Mouse (Mus musculus) neural tube, embryonic 14.5 days (tissue): ENCODE data around the gene Slc22a4. TPM values are rescaled to one million over a fixed set of nuclear protein-coding genes. Genes with fewer than 3 reads are reported as not detected.
"Not testable (repeated sequence)": the region's sequence is repeated elsewhere in the genome, so short reads cannot be mapped to it uniquely, and the experiment has no call there.

Source experiments
- ATAC-seq: fragments of 200-750 bp; cut with Nextera tagmentation; 2 replicates; pipeline ENCODE4 v1.8.0; 2017; ENCODE audit warnings: low read depth, mild to moderate bottlenecking, moderate TSS enrichment, moderate library complexity
- H3K27ac ChIP-seq: fragments of 300-500 bp; sonication (generic); 2 replicates; pipeline ENCODE4 v1.5.1; 2014; ENCODE audit warnings: low read depth, mild to moderate bottlenecking, control low read depth, low read length, moderate library complexity, mixed read lengths
- H3K27me3 ChIP-seq: fragments of 300-500 bp; sonication (generic); 2 replicates; pipeline ENCODE4 v1.6.1; 2014; ENCODE audit warnings: low read length; ENCODE audit not compliant: control insufficient read depth, insufficient read depth
- H3K36me3 ChIP-seq: fragments of 300-500 bp; sonication (generic); 2 replicates; pipeline ENCODE4 v1.6.1; 2014; ENCODE audit warnings: low read length, mixed read lengths; ENCODE audit not compliant: control insufficient read depth, insufficient read depth
- H3K4me1 ChIP-seq: fragments of 300-500 bp; sonication (generic); 2 replicates; pipeline ENCODE4 v1.6.1; 2014; ENCODE audit warnings: low read length; ENCODE audit not compliant: control insufficient read depth, insufficient read depth
- H3K4me2 ChIP-seq: fragments of 300-500 bp; sonication (generic); 2 replicates; pipeline ENCODE4 v1.6.1; 2014; ENCODE audit warnings: mild to moderate bottlenecking, low read depth, low read length, control low read depth
- H3K4me3 ChIP-seq: fragments of 300-500 bp; sonication (generic); 2 replicates; pipeline ENCODE4 v1.5.1; 2014; ENCODE audit warnings: low read depth, low read length, control low read depth, mixed read lengths
- H3K9ac ChIP-seq: fragments of 300-500 bp; sonication (generic); replicated peaks from 2 replicates; pipeline ENCODE4 v1.6.1; 2014; ENCODE audit warnings: low read depth, mild to moderate bottlenecking, control low read depth, low read length, mixed read lengths
- H3K9me3 ChIP-seq: fragments of 300-500 bp; sonication (generic); 2 replicates; pipeline ENCODE4 v1.6.1; 2016; ENCODE audit warnings: low read length; ENCODE audit not compliant: control insufficient read depth
- WGBS: fragments of 180-500 bp; shearing (Covaris S2); extraction: QIAGEN DNeasy Blood & Tissue Kit; methylation state at CpG from one replicate; pipeline ENCODE4 v1.1.7; 2014; 5-methylcytosine and 5-hydroxymethylcytosine counted together
- polyA plus RNA-seq: library from polyadenylated mRNA; unstranded; fragments of >200 nt; fragmentation: Nextera tagmentation; extraction: Ambion mirVana; gene quantifications from 2 replicates; pipeline ENCODE4 v1.2.1, GENCODE M21; 2014

Slc22a4 gene
- polyA plus RNA-seq, 1 experiment from 2014 or later, result 6.1 TPM

DNA sequence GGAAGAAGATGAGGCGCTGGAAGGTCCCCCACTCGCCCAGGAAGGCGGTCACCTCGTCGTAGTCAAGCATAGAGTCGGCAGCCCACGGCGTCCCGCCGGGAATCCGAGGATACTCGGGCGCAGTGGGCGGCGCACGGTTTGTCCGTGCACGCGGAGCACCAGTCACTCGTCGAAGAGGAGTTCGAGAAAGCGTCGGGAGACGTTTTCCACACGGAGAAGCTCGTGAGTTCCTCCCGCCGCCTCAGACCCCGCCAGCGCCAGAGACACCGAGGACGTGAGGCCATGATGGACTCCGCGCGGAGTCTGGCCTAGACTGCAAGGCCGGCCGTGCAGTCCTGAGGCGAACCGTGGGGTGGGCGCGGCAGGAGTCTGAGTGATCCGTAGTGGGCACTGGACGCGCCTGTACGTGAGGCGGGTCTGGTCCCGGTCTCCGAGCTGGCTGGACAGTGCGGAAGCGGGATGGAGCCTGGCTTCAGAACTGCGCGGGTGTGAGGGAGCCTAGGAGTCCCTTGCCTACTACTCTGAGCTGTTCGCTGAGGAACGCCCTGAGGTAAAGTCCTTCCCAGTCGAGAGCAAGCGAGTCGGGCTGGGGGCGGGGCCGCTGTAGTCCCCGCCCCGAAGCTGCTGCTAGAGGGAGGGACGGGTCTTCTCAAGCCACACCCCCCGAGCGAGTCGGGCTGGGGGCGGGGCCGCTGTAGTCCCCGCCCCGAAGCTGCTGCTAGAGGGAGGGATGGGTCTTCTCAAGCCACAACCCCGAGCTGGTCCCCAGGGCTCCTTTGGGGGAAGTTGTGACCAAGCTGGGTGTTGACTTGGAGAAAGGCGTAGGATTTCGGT lies 47.9 kb downstream of the Slc22a4 start, which contains the start of gene Slc22a21:
TSS of gene Slc22a21 (minus strand) at position 545 of the 834 bp plus-strand sequence.
- Histone ChIP-seq H3K9me3 (no peaks in the 10 kb centered on the region), H3K27me3 (no peaks in the 10 kb centered on the region), H3K36me3 (no peaks in the 10 kb centered on the region), H3K4me2 (peak within 1 kb of the TSS; percentile 91), H3K4me3 (peak within 1 kb of the TSS; percentile 50), H3K27ac (no peak within 1 kb of the TSS), H3K4me1 (no peaks in the 10 kb centered on the region), H3K9ac (peak within 1 kb of the TSS; percentile 39)
- peak; percentile 95 for ATAC-seq
- WGBS, result 1% methylated on average over 71 of the region's 73 CpGs

GRCm38 (mm10) chr11:53979456-53979787 lies 48.5 kb downstream of the Slc22a4 start:
- not testable (repeated sequence) for H3K27me3 ChIP-seq, H3K4me1 ChIP-seq, H3K36me3 ChIP-seq, H3K27ac ChIP-seq, H3K9me3 ChIP-seq
- WGBS, result 0% methylated on average over 23 of the region's 23 CpGs
- Histone ChIP-seq H3K9ac (peak overlapping the region; percentile 39; the same call in 1 of the 2 replicates), H3K4me3 (peak overlapping the region; percentile 50), H3K4me2 (peak overlapping the region; percentile 91)
- peak; percentile 51 for ATAC-seq

DNA sequence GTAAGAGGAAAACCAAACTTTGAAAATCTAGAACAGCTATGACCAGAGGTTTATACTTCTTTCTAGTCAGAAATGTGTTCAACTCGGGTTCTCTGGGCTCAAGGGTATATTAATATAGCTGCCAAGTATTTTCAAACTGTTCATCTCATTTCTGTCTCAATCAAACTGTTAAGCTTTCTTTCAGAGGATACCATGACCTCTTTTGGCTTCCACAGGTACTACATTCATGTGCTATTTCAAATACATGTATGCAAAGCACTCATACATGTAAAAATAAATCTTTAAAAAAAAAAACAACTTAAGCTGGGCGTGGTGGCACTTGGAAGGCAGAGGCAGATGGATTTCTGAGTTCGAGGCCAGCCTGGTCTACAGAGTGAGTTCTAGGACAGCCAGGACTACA lies 50.2 kb downstream of the Slc22a4 start:
- no peak for ATAC-seq
- H3K4me2 ChIP-seq, result no peak overlapping the region
- 83% methylated on average over 3 of the region's 3 CpGs for WGBS
- H3K4me1 ChIP-seq, result no peaks in the 10 kb centered on the region
- no peak overlapping the region for H3K27ac ChIP-seq
- no peaks in the 10 kb centered on the region for H3K27me3 ChIP-seq
- H3K36me3 ChIP-seq, result no peaks in the 10 kb centered on the region
- H3K9me3 ChIP-seq, result no peaks in the 10 kb centered on the region
- H3K4me3 ChIP-seq, result no peak overlapping the region
- no peak overlapping the region for H3K9ac ChIP-seq

- no peaks in the 10 kb centered on the region for H3K4me1 ChIP-seq
- H3K36me3 ChIP-seq, result no peaks in the 10 kb centered on the region
- no peaks in the 10 kb centered on the region for H3K27me3 ChIP-seq
- H3K4me2 ChIP-seq, result no peak overlapping the region
- H3K27ac ChIP-seq, result no peak overlapping the region
- no peak for ATAC-seq
- no peaks in the 10 kb centered on the region for H3K9me3 ChIP-seq
- H3K9ac ChIP-seq, result no peak overlapping the region
- H3K4me3 ChIP-seq, result no peak overlapping the region
These were observed 52.3 kb downstream of the Slc22a4 start for GRCm38 (mm10) chr11:53975559-53975958.

DNA sequence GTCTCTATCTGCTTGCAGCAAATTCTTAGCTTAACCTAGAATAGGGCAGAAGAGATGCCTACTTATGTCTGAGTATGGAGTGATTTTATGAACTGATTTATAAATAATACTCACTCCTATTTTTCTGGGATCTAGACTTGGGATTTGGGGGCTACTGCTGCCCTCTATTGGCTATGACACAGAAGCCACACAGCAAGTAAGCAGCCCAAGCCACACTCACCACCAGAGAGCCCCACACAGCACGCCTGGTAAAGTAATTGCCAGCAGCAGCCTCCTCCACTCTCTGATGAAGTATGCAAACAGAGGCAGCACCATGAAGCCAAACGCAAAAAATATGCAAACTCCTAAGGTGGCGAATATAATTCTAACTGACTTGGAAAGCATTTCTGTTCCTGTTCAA lies 68.9 kb downstream of the Slc22a4 start:
- no peaks in the 10 kb centered on the region for H3K9me3 ChIP-seq
- no peak overlapping the region for H3K9ac ChIP-seq
- H3K4me1 ChIP-seq, result no peaks in the 10 kb centered on the region
- no peak overlapping the region for H3K4me2 ChIP-seq
- no peaks in the 10 kb centered on the region for H3K36me3 ChIP-seq
- H3K4me3 ChIP-seq, result no peak overlapping the region
- no peak for ATAC-seq
- H3K27ac ChIP-seq, result no peak overlapping the region
- WGBS, result 46% methylated on average over 3 of the region's 3 CpGs
- no peaks in the 10 kb centered on the region for H3K27me3 ChIP-seq

GRCm38 (mm10) chr11:53958176-53958575 lies 69.7 kb downstream of the Slc22a4 start:
- not testable (repeated sequence) for ATAC-seq
- 25% methylated on average over 3 of the region's 4 CpGs for WGBS

DNA sequence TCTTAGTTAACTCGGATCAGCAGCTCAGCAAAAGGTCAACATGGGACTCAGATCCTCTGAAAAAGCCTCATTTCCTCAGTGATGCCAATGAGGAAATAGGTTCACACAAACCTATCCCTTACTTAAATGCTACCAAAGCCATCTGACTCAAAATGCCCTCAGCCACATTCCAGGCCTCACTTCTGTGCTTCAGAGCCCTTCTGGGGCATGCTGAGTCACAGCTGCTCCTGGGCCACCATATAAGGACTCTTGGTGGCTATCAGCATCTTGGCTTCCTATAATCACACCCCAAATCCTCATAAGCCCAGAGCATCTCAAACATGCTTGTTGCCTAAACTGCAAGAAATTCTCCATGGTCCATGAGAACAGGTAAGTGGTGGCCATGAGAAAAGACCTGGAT lies 71.3 kb downstream of the Slc22a4 start:
- no peak overlapping the region for H3K9ac ChIP-seq
- no peak for ATAC-seq
- no peaks in the 10 kb centered on the region for H3K4me1 ChIP-seq
- no peaks in the 10 kb centered on the region for H3K9me3 ChIP-seq
- WGBS, result 77% methylated on average over 1 of the region's 1 CpGs
- H3K4me3 ChIP-seq, result no peak overlapping the region
- H3K4me2 ChIP-seq, result no peak overlapping the region
- H3K27me3 ChIP-seq, result no peaks in the 10 kb centered on the region
- no peaks in the 10 kb centered on the region for H3K36me3 ChIP-seq
- H3K27ac ChIP-seq, result no peak overlapping the region

More at GRCm38 (mm10) chr11:53958176-53958575, 69.7 kb downstream of the Slc22a4 start:
- not testable (repeated sequence) for H3K4me1 ChIP-seq, H3K36me3 ChIP-seq, H3K9ac ChIP-seq, H3K4me3 ChIP-seq, H3K4me2 ChIP-seq, H3K27me3 ChIP-seq, H3K9me3 ChIP-seq, H3K27ac ChIP-seq

DNA sequence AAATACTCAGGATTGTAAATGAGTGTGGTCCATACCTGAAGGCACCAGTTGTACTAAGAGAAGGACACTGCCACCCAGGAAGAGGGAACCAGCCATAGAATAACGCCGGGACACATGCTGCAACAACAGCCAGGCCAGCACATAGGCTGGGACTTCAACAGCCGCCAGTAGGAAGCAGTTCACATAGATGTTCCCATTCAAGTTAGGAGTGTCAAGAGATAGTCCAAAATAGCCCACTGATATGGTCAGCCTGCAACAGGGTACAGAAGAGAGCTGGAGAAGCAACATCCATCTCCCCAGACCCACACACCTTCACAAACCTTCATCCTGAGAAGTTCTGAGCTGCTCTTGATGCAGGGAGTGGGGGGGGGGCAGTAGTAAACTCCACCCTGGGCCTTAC lies 73.2 kb downstream of the Slc22a4 start:
- 95% methylated on average over 3 of the region's 3 CpGs for WGBS
- no peak overlapping the region for H3K9ac ChIP-seq
- no peak for ATAC-seq
- no peaks in the 10 kb centered on the region for H3K36me3 ChIP-seq
- no peaks in the 10 kb centered on the region for H3K9me3 ChIP-seq
- no peaks in the 10 kb centered on the region for H3K4me1 ChIP-seq
- no peak overlapping the region for H3K4me2 ChIP-seq
- no peaks in the 10 kb centered on the region for H3K27me3 ChIP-seq
- H3K4me3 ChIP-seq, result no peak overlapping the region
- H3K27ac ChIP-seq, result no peak overlapping the region

DNA sequence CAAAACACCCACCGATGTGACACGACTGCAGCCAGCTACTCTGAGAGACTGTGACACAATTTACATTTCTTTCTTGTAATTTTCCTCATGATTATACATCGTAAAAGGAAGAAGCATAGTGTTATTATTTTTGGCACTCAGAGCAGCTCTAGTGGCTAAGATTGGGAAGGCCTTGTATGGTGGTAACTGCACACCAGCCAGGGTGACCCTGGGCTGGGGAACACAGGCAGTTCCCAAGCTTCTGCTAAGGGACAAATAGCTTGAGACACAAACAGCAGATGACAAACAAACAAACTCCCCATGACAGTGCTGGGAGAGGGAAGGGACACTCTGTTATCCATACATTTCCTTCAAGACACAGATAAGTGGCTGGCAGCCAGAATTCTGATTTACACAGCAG lies 77.8 kb downstream of the Slc22a4 start:
- not testable (repeated sequence) for H3K4me3 ChIP-seq, H3K27me3 ChIP-seq, ATAC-seq, H3K27ac ChIP-seq, H3K36me3 ChIP-seq, H3K4me1 ChIP-seq, H3K4me2 ChIP-seq, H3K9ac ChIP-seq, H3K9me3 ChIP-seq
- WGBS, result no CpG with 5 or more reads among the region's 3 CpGs
